Mouse (Mus musculus): ENCODE data around the gene Mzf1.

DNA sequence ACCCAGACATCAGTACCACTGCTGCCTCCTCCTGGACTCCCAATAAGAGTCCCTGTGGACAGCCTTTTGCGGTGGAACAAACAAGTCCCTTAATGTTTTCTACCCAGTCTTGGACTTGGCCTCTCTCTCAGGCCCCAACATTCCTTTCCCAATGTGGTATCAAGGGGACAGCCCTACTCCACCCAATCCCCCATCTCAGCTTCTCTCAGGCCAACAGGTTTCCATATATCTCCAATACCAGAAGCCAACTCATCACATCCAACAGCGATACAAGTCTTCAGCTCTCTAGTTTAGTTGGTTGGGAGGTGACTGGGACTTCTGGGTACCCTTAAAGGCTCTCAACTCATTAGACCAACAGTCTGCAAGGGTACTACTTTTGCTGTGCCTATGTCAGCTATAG, 1.1 kb downstream of the Mzf1 start:
- TF ChIP-seq POLR2A (IDR thresholded peaks at IDR 0.05; ENCODE audit: extremely low read depth, insufficient read depth, low read length): no peak
- TF ChIP-seq CTCF (IDR thresholded peaks at IDR 0.05; ENCODE audit: extremely low read depth, insufficient read depth, low read length): no peak
